Mouse (Mus musculus) kidney, adult 11 months (tissue): ENCODE measurements around the gene Lrrfip2.
A peak's percentile ranks its signal among the peaks of the same experiment; 100 is the strongest.

Experiments used
- DNase-seq: peaks from one replicate; pipeline ENCODE4 v3.0.0; 2022

Gene Lrrfip2

DNA sequence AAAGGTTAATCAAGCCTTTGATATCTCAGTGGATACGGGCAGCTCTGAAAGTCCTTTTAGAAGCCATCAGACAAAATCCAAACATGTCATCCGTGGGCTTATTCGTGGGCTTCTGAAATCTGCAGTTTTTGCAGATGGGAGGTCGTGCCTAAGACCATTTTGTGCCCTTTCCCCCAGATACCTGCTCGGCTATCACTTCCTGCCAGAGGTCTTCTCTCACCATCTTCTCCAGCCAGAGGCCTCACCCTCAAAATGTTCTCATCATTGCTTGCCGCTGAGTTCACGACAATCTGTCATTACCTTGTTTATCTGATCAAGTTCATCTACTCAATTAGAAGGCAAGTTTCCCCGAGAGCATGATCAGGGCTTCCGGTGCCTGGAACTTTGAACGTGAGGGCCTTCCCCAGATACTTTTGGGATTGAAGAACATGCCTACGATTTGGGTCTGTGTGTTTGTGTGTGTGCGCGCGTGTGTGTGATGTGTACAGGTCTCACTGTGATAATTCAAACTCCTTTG lies at the start of gene Lrrfip2:
Gene Lrrfip2, plus strand, starts transcription at position 467 of the 517 bp plus-strand sequence.
- DNase-seq = no peak

- peak; percentile 37 for DNase-seq
These were observed 46.8 kb upstream of the Lrrfip2 start for GRCm38 (mm10) chr9:111070546-111070961.

GRCm38 (mm10) chr9:111072175-111072574 lies 45.2 kb upstream of the Lrrfip2 start:
- DNase-seq = peak; percentile 28

- DNase-seq = no peak
These were observed 44.4 kb upstream of the Lrrfip2 start for GRCm38 (mm10) chr9:111072971-111073370.

- no peak for DNase-seq
These were observed 39.6 kb upstream of the Lrrfip2 start for GRCm38 (mm10) chr9:111077745-111078144.

DNA sequence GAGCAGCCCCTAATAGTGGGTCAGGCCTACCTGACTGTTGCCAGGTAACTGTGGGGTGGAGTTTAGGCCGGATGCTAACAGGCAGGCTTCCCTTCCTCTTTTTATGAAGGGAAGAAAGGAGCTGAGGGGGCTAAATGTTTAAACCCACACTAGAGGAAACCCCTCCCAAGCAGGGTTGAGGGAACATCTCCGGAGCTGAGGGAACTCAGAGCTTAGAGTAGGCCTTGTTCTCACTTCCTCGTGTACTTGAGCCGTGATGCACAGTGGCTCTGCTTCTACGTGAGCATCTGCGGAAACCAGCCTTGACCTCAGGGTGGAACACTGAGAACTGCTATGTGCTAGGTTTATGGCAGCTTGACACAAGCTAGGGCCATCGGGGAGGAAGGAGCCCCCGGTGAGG lies 36.6 kb upstream of the Lrrfip2 start:
- no peak for DNase-seq

DNA sequence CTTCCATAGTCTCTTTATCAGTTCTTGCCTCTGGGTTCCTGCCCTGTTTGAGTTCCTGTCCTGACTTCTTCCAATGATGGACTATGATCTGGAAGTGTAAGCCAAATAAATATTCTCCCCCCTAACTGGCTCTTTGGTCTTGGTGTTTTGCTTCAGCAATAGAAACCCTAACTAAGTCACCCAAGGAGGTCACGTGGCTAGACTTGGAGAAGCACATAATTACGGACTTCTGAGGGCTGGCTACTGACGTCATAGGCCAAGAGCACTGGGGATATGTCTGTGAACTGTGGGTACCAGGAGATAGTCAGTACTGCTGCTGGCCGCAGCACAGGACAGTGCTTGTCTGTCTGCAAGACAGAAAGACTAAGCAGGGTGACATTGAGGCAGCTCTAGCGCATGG lies 35.6 kb upstream of the Lrrfip2 start:
- DNase-seq = no peak

- DNase-seq = no peak
These were observed 32.1 kb upstream of the Lrrfip2 start for GRCm38 (mm10) chr9:111085329-111085728.

- DNase-seq = no peak
These were observed 31.3 kb upstream of the Lrrfip2 start for GRCm38 (mm10) chr9:111086137-111086536.

GRCm38 (mm10) chr9:111086995-111087606 lies 30.3 kb upstream of the Lrrfip2 start:
- no peak for DNase-seq

GRCm38 (mm10) chr9:111087960-111088359 lies 29.4 kb upstream of the Lrrfip2 start:
- no peak for DNase-seq

DNA sequence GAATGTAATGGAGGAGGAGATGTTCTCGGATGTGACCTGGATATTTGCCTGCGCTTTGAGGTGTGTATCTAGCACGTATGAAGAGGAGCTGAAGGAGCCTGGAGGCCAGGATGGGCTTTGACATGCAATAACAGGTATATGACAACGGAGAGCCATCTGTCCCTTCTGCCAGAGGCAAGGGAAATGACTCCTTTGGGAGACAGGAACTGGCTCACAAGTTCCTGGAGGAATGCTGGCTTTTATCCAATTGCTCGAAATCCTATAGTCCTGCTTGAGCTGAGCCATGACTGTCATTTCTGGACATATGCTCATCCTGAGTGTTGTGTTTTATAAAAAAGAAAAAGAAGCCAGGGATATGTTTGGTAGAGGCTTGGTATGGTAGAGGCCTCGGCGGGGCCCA lies 28.5 kb upstream of the Lrrfip2 start:
- no peak for DNase-seq

- DNase-seq = no peak
These were observed 24.7 kb upstream of the Lrrfip2 start for GRCm38 (mm10) chr9:111092657-111093056.

- peak; percentile 44 for DNase-seq
These were observed 24.3 kb upstream of the Lrrfip2 start for GRCm38 (mm10) chr9:111093094-111093493.

DNA sequence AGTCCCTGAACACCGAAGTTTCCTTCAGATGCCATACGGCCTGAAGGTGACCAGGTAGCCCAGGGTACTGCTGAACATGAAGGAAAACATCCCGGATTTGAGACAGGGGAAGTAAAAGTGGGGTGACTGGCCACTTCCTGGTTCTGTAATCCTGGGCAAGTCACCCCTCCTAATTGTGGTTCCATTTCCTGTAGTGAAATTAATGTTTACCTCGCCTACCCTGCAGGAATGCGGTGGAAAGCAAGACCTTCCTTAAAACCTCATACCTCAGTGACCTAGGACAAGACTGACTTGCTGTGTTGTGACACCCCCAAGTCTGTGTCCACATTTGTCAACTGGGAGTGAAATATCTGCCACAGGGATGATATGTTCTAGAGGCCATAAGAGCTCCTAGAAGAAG lies 22.8 kb upstream of the Lrrfip2 start:
- no peak for DNase-seq

DNA sequence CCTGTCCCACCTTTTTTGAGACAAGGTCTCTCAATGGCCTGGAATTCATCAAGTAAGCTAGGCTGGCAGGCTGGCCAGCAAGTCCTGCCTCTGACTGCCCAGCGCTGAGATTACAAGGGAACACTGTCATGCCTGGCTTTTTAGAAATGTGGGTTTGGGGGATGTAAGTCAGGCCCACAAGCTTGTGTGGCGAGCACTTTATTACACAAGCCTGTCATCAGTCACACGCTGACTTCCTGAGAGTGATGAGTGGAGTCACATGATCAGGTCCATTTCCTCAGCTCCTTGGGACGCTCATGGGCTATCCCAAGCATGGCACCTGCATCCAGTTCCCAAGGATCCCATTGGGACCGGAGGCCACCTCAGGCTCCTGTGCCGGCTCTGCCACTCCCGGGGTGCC lies 21.7 kb upstream of the Lrrfip2 start:
- no peak for DNase-seq

- DNase-seq = no peak
These were observed 20.7 kb upstream of the Lrrfip2 start for GRCm38 (mm10) chr9:111096419-111097326.

DNA sequence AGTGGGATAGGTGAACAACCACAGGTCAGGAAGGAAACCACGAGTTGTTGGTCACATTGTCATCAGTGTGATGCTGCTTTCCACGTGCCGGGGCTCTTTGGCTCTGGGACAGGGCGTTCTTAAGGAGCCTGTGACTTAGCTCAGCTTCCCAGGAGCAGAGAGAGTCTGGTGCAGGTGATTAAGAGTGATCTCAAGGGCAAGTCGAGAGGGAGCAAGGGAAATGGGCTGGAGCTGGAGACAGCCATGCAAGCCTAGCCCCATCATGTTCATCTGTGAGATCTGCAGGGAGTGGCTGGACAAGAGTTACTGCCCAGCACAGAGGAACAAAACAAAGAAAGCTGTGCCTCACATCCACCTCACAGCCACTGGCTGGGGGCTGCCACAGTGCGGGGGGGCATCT lies 19.8 kb upstream of the Lrrfip2 start:
- no peak for DNase-seq

DNA sequence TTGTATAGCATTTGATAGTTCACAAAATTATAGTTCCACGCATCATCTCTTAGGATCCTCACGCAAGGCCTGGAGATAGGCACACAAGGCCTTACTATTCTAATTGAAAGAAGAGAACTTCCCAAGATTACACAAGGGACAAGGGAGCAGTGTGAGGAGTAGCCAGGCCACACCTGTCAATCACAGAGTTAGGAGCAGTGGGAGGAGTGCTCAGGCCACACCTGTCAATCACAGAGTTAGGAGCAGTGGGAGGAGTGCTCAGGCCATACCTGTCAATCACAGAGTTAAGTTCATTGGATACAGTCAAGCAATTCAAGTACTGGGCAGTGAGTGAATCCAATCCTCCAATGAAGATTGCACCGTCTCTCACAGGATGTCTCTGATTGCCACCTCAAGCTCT lies 17.0 kb upstream of the Lrrfip2 start:
- no peak for DNase-seq

DNA sequence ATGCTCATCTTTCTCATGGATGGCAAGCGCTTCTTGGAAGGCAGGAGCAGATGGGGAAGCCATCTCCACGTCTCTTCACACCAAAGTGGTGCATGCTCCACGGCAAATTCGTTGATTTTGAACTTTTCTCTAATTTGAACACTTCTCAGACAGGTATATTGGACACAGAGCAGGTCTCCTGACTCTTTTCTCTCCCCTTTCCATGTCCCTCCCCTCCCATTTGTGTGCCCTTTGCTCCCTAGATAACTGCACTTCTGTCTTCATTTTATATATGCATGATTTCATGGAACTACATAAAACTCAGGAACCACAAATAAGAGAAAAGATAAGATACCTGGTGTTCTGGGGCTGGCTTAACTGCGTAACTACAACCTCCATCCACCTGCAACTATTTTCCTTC lies 14.1 kb upstream of the Lrrfip2 start:
- no peak for DNase-seq

DNA sequence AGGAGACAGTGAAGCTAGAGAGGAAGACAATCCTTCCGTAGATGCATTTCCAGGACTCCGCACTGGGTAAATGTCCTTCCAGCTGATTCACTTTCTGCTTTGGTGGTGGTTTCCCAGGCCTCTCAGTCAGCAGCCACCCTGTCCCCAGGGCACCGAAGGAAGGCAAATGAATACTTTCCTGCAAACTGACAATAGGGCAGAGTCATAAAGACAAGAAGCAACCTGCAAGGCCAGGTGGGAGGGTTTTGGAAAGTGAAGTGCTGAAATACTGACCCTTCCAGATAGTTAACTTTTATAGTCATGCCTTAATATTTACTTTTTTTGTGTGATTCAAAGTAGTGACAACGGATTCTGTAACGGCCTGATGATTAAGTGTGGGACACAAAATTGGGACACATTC lies 13.5 kb upstream of the Lrrfip2 start:
- no peak for DNase-seq

- no peak for DNase-seq
These were observed 9.5 kb upstream of the Lrrfip2 start for GRCm38 (mm10) chr9:111107863-111108262.

DNA sequence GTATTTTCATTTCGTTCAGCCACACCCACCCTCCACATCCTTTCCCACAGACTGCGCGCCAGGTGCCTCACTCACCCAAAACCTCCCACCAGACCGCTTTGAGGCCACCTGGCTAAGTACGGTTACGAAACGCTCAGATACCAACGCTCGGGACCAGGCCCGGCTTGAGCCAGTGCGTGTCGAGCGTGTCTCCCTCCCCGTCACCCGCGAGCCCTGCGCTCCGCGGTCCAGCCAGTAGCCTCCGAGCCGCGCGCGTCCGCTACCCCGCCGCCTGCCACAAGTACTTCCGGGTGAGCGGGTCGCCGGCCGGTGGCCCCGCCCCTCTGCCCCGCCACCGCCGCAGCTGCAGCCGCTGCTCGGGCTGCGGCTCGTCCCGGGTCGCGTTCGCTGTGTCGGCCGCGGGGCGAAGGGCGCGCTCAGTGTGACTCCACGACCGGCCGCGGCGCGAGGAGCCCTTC lies 431 bp downstream of the Lrrfip2 start:
- DNase-seq = peak; percentile 77
